Mouse (Mus musculus) midbrain, embryonic 11.5 days (tissue): ENCODE data around the gene Apoo. TPM values are rescaled to one million over a fixed set of nuclear protein-coding genes. Genes with fewer than 3 reads are reported as not detected.
"Not testable (repeated sequence)": the region's sequence is repeated elsewhere in the genome, so short reads cannot be mapped to it uniquely, and the experiment has no call there.

Experiments used
- ATAC-seq: fragments of 200-750 bp; cut with Nextera tagmentation; 2 replicates; pipeline ENCODE4 v1.8.0; 2017; ENCODE audit warnings: moderate TSS enrichment, moderate library complexity; ENCODE audit not compliant: low FRiP score
- DNase-seq: peaks from one replicate; pipeline ENCODE4 v3.0.0; 2015; ENCODE audit warnings: low spot score; ENCODE audit errors: missing footprints
- H3K27ac ChIP-seq: fragments of 300-500 bp; sonication (generic); 2 replicates; pipeline ENCODE4 v1.5.1; 2014; ENCODE audit warnings: low read depth, low read length
- H3K27me3 ChIP-seq: fragments of 300-500 bp; sonication (generic); 2 replicates; pipeline ENCODE4 v1.6.1; 2014; ENCODE audit warnings: mild to moderate bottlenecking, low read length, moderate library complexity, mixed read lengths; ENCODE audit not compliant: control insufficient read depth, insufficient read depth
- H3K36me3 ChIP-seq: fragments of 300-500 bp; sonication (generic); 2 replicates; pipeline ENCODE4 v1.6.1; 2014; ENCODE audit warnings: mild to moderate bottlenecking, low read length, moderate library complexity, mixed read lengths; ENCODE audit not compliant: control insufficient read depth, insufficient read depth
- H3K4me1 ChIP-seq: fragments of 300-500 bp; sonication (generic); 2 replicates; pipeline ENCODE4 v1.6.1; 2014; ENCODE audit warnings: low read length; ENCODE audit not compliant: control insufficient read depth, insufficient read depth
- H3K4me2 ChIP-seq: fragments of 300-500 bp; sonication (generic); 2 replicates; pipeline ENCODE4 v1.6.1; 2014; ENCODE audit warnings: mild to moderate bottlenecking, moderate library complexity
- H3K4me3 ChIP-seq: fragments of 300-500 bp; sonication (generic); 2 replicates; pipeline ENCODE4 v1.5.1; 2014; ENCODE audit warnings: low read depth, low read length
- H3K9ac ChIP-seq: fragments of 300-500 bp; sonication (generic); 2 replicates; pipeline ENCODE4 v1.6.1; 2014; ENCODE audit warnings: low read length
- H3K9me3 ChIP-seq: fragments of 300-500 bp; sonication (generic); 2 replicates; pipeline ENCODE4 v1.6.1; 2016; ENCODE audit warnings: low read length; ENCODE audit not compliant: control insufficient read depth
- WGBS: fragments of 180-500 bp; shearing (Covaris S2); extraction: QIAGEN DNeasy Blood & Tissue Kit; methylation state at CpG from one replicate; pipeline ENCODE4 v1.1.7; 2014; 5-methylcytosine and 5-hydroxymethylcytosine counted together
- polyA plus RNA-seq: library from polyadenylated mRNA; unstranded; fragments of >200 nt; fragmentation: Nextera tagmentation; extraction: Ambion mirVana; gene quantifications from 2 replicates; pipeline ENCODE4 v1.2.1, GENCODE M21; 2014

Apoo gene
- polyA plus RNA-seq = 111 and 119 TPM in 2 replicates

GRCm38 (mm10) chrX:94366670-94367241, at the start of gene Apoo, which contains the start of gene Fam90a1b:
TSS of gene Apoo (plus strand) at chrX:94367117.
TSS of gene Fam90a1b (minus strand) at chrX:94366777.
- no peaks in the 10 kb centered on the region; the same call in 1 of the 2 replicates for H3K4me1 ChIP-seq
- no peaks in the 10 kb centered on the region for H3K9me3 ChIP-seq
- peak within 1 kb of the TSS; percentile 40 for H3K4me2 ChIP-seq
- peak within 1 kb of the TSS; percentile 7; the same call in 1 of the 2 replicates for H3K27ac ChIP-seq
- DNase-seq (peak; percentile 99), ATAC-seq (peak; percentile 99)
- peaks cover 44% of the 10 kb centered on the region for H3K27me3 ChIP-seq
- H3K9ac ChIP-seq = peak within 1 kb of the TSS; percentile 57
- no peaks in the 10 kb centered on the region for H3K36me3 ChIP-seq
- H3K4me3 ChIP-seq = peak within 1 kb of the TSS; percentile 57
- WGBS = 22% methylated on average over 46 of the region's 46 CpGs

- no peak for ATAC-seq
- no peaks in the 10 kb centered on the region for H3K4me1 ChIP-seq
- H3K27ac ChIP-seq = no peak overlapping the region
- no peaks in the 10 kb centered on the region for H3K36me3 ChIP-seq
- no peak overlapping the region for H3K4me3 ChIP-seq
- H3K27me3 ChIP-seq = peaks cover 24% of the 10 kb centered on the region
- WGBS = 76% methylated on average over 11 of the region's 11 CpGs
- H3K4me2 ChIP-seq = no peak overlapping the region
- no peaks in the 10 kb centered on the region for H3K9me3 ChIP-seq
- no peak for DNase-seq
- H3K9ac ChIP-seq = no peak overlapping the region
Measured at GRCm38 (mm10) chrX:94321036-94321902, 45.6 kb upstream of the Apoo start.

DNA sequence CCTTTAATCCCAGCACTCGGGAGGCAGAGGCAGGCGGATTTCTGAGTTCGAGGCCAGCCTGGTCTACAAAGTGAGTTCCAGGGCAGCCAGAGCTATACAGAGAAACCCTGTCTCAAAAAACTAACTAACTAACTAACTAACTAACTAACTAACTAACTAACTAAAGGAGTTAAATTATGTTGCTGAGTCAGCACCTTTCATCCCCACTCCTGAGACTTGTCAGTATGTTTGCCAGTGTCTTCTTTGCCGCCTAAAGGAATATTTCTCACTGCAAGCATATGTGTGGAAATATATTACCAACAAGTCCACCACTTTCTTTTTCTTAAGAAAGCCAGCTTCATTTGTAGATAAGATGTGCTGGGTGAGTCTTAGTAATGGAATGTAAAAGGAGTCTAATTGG, 23.3 kb upstream of the Apoo start:
- peaks cover 24% of the 10 kb centered on the region for H3K27me3 ChIP-seq

GRCm38 (mm10) chrX:94365381-94365925, 1.5 kb upstream of the Apoo start:
- Histone ChIP-seq H3K4me1 (no peaks in the 10 kb centered on the region; the same call in 1 of the 2 replicates), H3K4me2 (peak overlapping the region; percentile 40), H3K9ac (no peak overlapping the region), H3K27ac (no peak overlapping the region), H3K4me3 (no peak overlapping the region; the same call in 1 of the 2 replicates), H3K9me3 (no peaks in the 10 kb centered on the region), H3K27me3 (peaks cover 42% of the 10 kb centered on the region), H3K36me3 (no peaks in the 10 kb centered on the region)
- 23% methylated on average over 14 of the region's 14 CpGs for WGBS
- ATAC-seq (no peak), DNase-seq (peak; percentile 92)

More for the DNA sequence above, 23.3 kb upstream of the Apoo start:
- H3K9me3 ChIP-seq, H3K4me1 ChIP-seq, H3K9ac ChIP-seq, H3K4me2 ChIP-seq, H3K36me3 ChIP-seq, H3K4me3 ChIP-seq, DNase-seq, ATAC-seq, H3K27ac ChIP-seq: not testable (repeated sequence)
- WGBS = 81% methylated on average over 4 of the region's 4 CpGs

DNA sequence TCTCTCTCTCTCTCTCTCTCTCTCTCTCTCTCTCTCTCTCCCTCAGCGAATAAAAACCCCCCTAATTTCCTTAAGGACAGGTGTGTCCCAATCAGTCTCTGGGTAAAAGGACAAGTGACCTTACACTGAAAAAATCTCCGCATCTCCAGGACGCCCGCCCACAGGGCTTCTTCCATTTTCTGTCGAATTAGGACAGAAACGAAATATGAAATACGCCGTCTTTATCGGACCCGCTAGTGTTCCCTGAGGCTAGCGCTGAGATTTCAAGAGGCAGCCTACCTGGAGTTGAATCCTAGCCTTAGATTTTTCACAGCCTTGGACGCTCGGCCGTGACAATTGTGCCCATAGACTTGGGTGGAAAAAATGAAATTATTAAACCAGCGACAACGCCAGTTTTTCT, 888 bp upstream of the Apoo start:
- Histone ChIP-seq H3K9me3 (no peaks in the 10 kb centered on the region), H3K9ac (no peak overlapping the region), H3K27me3 (peaks cover 43% of the 10 kb centered on the region), H3K36me3 (no peaks in the 10 kb centered on the region), H3K4me3 (peak overlapping the region; percentile 21; the same call in 1 of the 2 replicates), H3K27ac (no peak overlapping the region), H3K4me1 (no peaks in the 10 kb centered on the region; the same call in 1 of the 2 replicates), H3K4me2 (peak overlapping the region; percentile 40)
- DNase-seq = peak; percentile 91
- no peak for ATAC-seq
- WGBS = 19% methylated on average over 15 of the region's 16 CpGs

GRCm38 (mm10) chrX:94367248-94367647, 331 bp downstream of the Apoo start:
- H3K9me3 ChIP-seq = no peaks in the 10 kb centered on the region
- DNase-seq (no peak), ATAC-seq (peak; percentile 63)
- peak overlapping the region; percentile 57 for H3K4me3 ChIP-seq
- peak overlapping the region; percentile 35 for H3K4me2 ChIP-seq
- no peaks in the 10 kb centered on the region for H3K36me3 ChIP-seq
- H3K27ac ChIP-seq = peak overlapping the region; percentile 7; the same call in 1 of the 2 replicates
- WGBS = 21% methylated on average over 16 of the region's 17 CpGs
- H3K4me1 ChIP-seq = no peaks in the 10 kb centered on the region; the same call in 1 of the 2 replicates
- H3K27me3 ChIP-seq = peaks cover 45% of the 10 kb centered on the region
- peak overlapping the region; percentile 57 for H3K9ac ChIP-seq

GRCm38 (mm10) chrX:94378734-94379133, 11.8 kb downstream of the Apoo start:
- H3K36me3 ChIP-seq = no peaks in the 10 kb centered on the region
- no peaks in the 10 kb centered on the region for H3K4me1 ChIP-seq
- 60% methylated on average over 5 of the region's 5 CpGs for WGBS
- peaks cover 34% of the 10 kb centered on the region for H3K27me3 ChIP-seq
- DNase-seq = no peak
- H3K4me2 ChIP-seq = no peak overlapping the region
- no peak overlapping the region for H3K4me3 ChIP-seq
- H3K27ac ChIP-seq = no peak overlapping the region
- H3K9me3 ChIP-seq = no peaks in the 10 kb centered on the region
- 0 out of 2 replicates have a peak, but pooled peaks have one; percentile 57 for ATAC-seq
- H3K9ac ChIP-seq = no peak overlapping the region

- peaks cover 22% of the 10 kb centered on the region for H3K27me3 ChIP-seq
- ATAC-seq (no peak), DNase-seq (no peak)
- H3K36me3 ChIP-seq = no peaks in the 10 kb centered on the region
- H3K4me2 ChIP-seq = no peak overlapping the region
- H3K4me1 ChIP-seq = no peaks in the 10 kb centered on the region
- no peaks in the 10 kb centered on the region for H3K9me3 ChIP-seq
- H3K4me3 ChIP-seq = no peak overlapping the region
- no peak overlapping the region for H3K27ac ChIP-seq
- 43% methylated on average over 3 of the region's 3 CpGs for WGBS
- H3K9ac ChIP-seq = no peak overlapping the region
Measured at GRCm38 (mm10) chrX:94408975-94409374, 42.1 kb downstream of the Apoo start.
